Mouse (Mus musculus): ENCODE results near the gene Tekt3.

- TF ChIP-seq CTCF (IDR thresholded peaks at IDR 0.05; ENCODE audit: borderline replicate concordance, control insufficient read depth, extremely low read depth, insufficient read depth, low read length, poor library complexity) (no peak), POLR2A (IDR thresholded peaks at IDR 0.05; ENCODE audit: control insufficient read depth, extremely low read depth, insufficient read depth, low read length, poor library complexity) (no peak)
Observed at GRCm38 (mm10) chr11:63090210-63090609, 28.8 kb downstream of the Tekt3 start.

Measured in thymus, adult 2 months (tissue).